Mouse (Mus musculus) A20 (cell line): ENCODE measurements at regions not wholly inside any gene's neighbourhood (a gene's known extent, or its start where the extent isn't known, plus 50 kb on each side); places are given as distances from the start of the nearest gene placed in this dataset.

ENCODE experiments used
- DNase-seq: peaks from one replicate; pipeline ENCODE4 v3.0.0-alpha.2; 2011; ENCODE audit warnings: low read depth, low spot score

GRCm38 (mm10) chr3:6683679-6684078, 63.4 kb upstream of the 1700008P02Rik start:
- no peak for DNase-seq

- no peak for DNase-seq
Measured at GRCm38 (mm10) chr3:6681411-6681810, 61.2 kb upstream of the 1700008P02Rik start.

- no peak for DNase-seq
Measured at GRCm38 (mm10) chr3:6676382-6676781, 56.1 kb upstream of the 1700008P02Rik start.

- DNase-seq, result peak; percentile 17
Measured at GRCm38 (mm10) chr3:6675354-6675753, 55.1 kb upstream of the 1700008P02Rik start.
